Mouse (Mus musculus): ENCODE results near the gene Spats2l. TPM values are rescaled to one million over a fixed set of nuclear protein-coding genes. Genes with fewer than 3 reads are reported as not detected.

Spats2l gene
- total RNA-seq, 2 experiments from 2014 or later: 2.8 to 4.5 TPM

GRCm38 (mm10) chr1:57890259-57890902 lies 116.4 kb downstream of the Spats2l start:
- DNase-seq: peak; percentile 8 to 47

GRCm38 (mm10) chr1:57890903-57891267 lies 116.9 kb downstream of the Spats2l start:
- DNase-seq: no peak

GRCm38 (mm10) chr1:57901494-57901893 lies 127.5 kb downstream of the Spats2l start:
- no peak for DNase-seq

GRCm38 (mm10) chr1:57903793-57904192 lies 129.8 kb downstream of the Spats2l start:
- DNase-seq: no peak

DNA sequence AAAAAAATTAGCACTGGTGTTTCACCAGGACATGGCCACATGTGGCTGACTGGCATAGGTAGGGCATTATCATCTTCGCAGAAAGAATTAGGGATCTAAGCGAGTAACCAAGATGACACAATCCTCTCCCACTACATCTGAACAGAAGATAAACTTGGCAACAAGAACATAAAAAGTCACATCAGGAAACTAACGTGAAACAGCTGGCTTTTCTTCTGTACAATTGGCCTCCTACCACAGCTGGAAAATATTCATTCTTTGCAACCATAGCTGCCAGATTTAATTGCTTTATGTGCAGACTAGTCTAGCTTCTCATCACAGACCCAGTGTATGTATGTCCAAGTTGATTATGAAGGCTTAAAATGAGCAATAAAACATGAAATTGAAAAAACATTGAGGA lies 131.9 kb downstream of the Spats2l start:
- DNase-seq: no peak

DNA sequence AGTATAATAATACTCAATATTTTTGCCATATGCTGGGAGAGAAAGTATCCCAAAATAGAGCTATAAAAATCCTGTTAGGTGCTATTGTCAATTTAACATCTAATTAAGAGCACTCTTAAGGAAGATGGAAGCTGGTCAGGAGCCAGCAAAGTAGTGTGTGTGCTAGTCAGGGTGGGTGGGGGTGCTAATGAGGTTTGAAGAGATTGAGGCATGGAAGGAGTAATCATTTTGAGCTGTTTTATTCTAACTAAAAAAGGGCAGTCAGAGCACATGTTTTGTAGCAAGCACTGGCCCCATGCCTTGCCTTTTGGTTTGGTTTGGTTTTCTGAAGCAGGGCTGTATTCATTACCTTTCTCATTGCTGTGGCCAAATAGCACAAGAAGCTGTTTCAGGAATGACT lies 132.3 kb downstream of the Spats2l start:
- no peak for DNase-seq

- no peak for DNase-seq
Measured at GRCm38 (mm10) chr1:57911561-57911960, 137.6 kb downstream of the Spats2l start.

GRCm38 (mm10) chr1:57917342-57917741 lies 143.4 kb downstream of the Spats2l start:
- DNase-seq: no peak

DNA sequence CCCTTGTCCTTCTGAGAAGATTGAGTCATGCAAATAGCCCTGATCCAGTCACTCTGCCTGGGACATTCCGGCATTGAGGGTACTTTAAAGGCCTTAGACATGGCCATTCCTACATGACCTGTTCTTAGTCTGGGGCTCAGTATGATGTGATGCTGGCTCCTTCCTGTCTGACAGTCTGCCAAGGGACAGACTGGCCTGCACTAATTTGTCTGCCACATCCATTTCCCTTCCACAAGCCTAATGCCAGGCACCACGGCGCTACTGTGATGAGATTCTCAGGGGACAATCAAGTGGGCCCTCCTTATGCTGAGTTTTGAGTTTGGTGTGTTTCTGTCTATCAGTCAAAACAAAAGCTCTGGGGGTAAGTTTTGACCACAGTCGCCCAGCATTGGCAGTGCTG lies 144.6 kb downstream of the Spats2l start:
- peak; percentile 2 to 7 for DNase-seq

DNA sequence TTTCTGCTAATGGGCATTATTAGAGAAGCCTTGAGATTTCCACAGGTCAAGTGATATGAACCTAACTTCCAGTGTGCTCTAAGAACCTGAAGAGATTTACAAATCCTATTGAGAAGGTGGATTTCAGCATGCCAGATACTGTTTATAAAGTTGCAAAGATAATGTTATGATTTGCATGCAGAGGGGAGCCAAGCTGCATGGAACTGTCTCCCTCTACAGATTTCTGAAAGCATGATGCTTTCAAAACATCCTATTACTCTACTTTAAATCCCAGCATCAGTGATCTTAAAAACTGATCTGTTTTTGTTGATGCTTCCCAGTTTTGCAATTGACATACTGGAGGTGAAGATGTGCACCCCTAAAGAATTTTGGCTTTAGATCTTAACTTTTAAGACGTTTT lies 160.3 kb downstream of the Spats2l start:
- DNase-seq: no peak

GRCm38 (mm10) chr1:57940691-57941090 lies 166.7 kb downstream of the Spats2l start:
- DNase-seq: no peak

DNA sequence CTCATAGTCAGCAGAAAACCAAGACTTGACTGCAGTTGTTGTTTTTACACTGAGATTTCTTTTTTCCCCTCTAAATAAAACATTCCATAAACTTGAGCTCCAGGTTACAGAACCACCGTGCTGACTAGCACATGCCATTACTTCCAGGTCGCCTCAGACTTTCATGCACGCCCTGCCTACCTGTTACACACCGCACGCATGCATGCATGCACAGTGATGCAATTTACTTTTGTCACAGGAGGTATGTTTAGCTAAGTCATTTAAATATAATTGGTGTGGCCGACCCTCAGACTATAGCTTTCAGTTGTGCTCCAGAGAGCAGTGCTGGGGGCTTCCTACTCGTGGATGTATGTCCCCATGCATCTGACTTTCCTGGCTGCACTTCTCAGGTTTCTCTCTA lies 167.1 kb downstream of the Spats2l start:
- DNase-seq: no peak

DNA sequence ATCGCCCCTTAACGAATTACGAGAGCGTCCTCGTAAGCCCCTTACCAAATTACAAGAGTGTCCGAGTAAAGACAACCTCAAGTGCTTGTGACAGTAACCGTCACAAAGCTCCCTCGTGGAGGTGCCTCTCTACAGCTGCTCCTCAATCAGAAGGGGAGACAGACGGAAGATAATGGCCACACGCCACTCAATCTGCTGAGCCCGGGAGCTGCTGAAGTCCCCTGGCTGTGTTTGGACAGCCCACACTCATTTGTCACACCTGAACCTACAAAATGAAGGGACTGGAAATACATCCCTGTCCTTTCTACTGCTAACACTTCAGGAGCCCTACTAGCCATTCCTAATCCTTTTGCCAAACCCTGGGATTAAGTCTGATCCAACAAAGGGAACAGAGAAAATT lies 167.8 kb downstream of the Spats2l start:
- no peak for DNase-seq

DNA sequence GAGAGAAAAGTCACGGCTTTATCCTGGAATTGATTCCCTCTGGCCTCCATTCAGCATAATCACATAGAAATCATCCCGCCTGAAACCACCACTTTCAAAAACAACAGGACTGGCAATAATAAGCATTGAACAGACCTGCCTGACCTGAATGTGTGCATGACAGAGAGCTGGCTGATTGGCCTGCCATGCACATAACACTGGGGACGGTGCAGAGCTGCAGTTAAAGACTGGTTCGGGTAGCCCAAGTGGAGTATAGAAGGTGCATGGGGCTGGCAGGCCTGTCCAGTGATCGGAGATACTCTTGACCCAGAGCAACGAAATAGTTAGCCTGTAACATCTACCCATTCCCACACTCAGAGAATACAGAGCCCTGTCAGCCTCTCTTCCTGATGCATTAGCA lies 168.3 kb downstream of the Spats2l start:
- no peak for DNase-seq

- DNase-seq: no peak
Measured at GRCm38 (mm10) chr1:57947552-57948347, 173.8 kb downstream of the Spats2l start.

- DNase-seq: peak in 1 of 2 experiments; percentile 6
Measured at GRCm38 (mm10) chr1:57949195-57949594, 175.2 kb downstream of the Spats2l start.

DNA sequence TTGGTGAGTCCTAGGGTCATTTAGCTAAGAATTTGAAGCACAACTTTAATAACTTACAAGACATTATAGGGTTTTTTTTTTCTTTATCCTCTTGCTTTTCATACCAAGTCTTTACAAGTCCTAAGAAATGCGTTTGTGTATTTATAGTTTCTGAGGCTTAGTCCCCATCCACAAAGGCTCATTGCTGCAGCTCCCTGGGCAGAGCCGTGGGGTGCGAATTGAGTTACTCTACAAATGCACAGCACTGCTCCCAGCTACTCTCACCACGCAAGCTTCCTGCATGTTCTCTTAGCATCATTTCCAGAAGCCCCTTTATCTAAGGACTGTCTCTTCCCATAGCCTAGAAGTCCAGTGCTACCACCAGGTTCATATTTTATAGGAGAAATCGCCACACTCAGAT lies 175.8 kb downstream of the Spats2l start:
- DNase-seq: no peak

GRCm38 (mm10) chr1:57952509-57952908 lies 178.5 kb downstream of the Spats2l start:
- DNase-seq: no peak

DNA sequence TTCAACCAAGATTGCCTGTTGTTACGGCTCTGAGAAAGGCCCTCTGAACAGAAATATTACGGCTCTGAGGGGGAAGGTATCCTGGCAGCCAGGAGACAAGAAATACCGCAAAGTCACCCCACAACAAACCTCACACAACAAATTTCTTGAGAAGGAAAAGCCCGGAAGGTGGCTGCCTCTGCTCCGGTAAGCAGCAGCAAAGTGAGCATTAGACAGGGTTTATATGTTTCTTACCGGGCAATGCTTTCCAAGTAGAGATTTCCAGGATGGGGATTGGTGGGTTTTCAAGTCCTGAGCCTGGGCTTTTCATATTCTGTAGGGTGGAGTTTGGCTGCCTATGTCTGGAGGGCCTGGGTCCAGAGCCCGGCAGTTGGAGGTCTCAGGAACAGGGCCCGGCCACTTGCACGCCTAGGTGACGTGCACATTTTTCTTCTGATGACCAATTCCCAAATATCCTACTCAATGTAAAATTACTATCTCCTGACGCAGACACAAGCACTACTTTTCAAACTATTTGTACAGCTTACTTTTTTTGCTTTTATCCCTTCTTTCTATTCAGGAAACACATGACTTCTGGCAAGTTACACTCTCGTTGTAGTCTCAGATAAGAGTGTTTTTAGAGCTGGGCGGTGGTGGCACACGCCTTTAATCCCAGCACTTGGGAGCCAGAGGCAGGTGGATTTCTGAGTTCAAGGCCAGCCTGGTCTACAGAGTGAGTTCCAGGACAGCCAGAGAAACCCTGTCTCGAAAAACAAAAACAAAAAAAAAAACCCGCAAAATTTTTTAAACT lies 179.8 kb downstream of the Spats2l start:
- no peak for DNase-seq

GRCm38 (mm10) chr1:57954376-57954765 lies 180.4 kb downstream of the Spats2l start:
- DNase-seq: no peak

DNA sequence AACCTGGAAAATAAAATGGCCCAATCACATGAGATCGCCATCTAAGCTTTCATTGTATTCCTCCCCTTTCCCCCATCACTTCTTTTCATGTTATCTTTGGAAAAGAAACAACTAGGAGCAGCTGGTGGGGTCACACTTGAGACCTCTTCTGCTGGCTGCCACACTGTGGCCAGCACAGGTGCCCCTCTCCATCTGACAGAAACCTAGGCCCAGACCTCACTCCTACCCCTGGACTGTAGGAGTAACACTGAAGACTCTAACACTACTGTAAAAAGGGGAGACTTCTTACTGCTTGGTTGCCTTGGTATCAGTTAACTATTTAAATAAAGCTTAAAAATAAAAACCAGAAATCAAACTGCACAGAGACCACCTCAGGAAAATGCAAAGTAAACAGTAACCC lies 181.8 kb downstream of the Spats2l start:
- no peak for DNase-seq

GRCm38 (mm10) chr1:57969327-57970271 lies 195.6 kb downstream of the Spats2l start:
- DNase-seq: peak; percentile 97 to 98

Measured in adrenal gland, postnatal 36 days (tissue).